Mouse (Mus musculus) cerebellum, postnatal 36 days (tissue): ENCODE results near the gene Riiad1.

Source experiments
- DNase-seq, 2 experiments: peaks; one replicate each; pipeline ENCODE4 v3.0.0; 2021 to 2022; ENCODE audit warnings: mixed read lengths in 2 of 2

Gene Riiad1

DNA sequence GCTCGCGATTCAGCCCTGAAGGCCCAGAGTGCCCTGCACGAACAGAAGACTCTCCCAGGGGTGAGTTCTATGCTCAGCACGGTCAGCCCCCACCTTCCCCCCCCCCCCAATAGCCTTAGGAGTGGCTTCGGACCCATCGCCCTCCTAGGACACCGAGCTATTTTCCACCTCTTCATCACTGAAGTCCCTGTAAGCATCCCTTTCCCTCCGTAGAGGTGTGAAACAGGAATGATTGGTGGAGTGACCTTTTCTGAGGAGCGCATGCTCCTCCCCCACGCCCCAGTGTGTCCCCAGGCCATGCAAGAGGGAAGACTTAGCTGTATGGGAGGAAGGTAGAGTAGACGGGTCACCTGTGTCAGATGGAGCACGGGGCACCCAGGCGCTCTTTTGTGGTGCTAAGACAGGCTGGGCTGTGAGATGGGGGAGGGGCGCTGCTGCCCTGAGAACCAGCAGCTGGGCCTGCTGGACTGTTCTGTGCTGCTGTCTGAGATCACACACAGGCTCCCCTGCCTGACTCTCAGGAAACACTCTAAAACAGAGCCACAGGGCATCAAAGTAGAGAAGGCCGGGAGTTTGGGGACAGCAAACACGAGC lies at the start of gene Riiad1:
Gene Riiad1 (minus strand): TSS at position 51 of the 594 bp plus-strand sequence.
- no peak for DNase-seq

DNA sequence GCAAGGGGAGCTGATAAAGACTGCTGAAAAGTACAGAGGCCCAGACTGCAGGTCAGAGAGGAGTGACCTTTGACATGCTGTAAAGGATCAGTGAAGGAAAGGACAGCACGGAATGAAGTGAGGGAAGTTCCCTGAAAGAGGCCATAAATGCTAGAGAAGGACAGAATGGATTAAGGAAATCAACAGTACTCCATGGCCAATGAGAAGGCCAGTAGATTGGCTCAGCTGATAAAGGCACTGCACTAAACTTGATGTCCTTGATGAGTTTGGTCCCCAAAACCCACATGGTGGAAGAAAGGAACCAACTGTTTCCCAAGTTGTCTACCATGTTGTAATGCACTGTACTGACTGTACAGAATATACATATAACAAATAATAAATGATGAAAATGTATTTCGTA lies 46.6 kb upstream of the Riiad1 start:
- no peak for DNase-seq

DNA sequence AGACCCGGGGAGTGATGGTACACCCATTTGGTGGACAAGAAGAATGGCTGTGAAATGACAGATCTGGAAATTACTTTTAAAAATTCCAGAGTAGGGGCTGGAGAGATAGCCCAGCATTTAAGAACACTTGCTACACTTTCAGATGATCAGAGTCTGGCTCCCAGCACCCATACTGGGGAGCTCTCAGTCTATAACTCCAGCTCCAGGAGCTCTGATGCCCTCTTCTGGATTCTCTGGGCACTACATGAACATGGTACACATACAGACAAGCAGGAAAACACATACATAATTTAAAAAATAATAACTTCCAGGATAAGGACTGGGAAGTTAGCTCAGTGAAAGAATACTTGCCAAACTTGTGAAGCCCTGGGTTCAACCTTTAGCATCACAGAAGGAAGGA lies 26.5 kb upstream of the Riiad1 start:
- no peak for DNase-seq

DNA sequence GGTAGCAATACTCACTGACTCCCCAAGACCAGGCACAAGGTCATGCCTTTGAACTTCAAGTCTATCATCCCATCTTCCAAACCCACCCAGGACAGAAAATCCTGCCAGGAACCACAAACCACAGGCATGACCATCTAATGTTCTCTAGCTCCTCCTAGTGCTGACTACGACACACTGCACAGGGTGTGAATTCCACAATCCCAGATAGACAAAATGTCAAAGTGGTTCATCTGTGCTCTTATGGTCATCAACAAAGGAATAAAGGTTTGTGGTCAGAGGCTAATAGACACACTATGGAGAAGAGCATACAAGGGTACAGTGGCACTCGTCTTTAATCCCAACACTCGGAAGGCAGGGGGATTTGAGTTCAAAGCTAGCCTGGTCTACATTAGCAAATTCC lies 22.1 kb upstream of the Riiad1 start:
- DNase-seq: peak in 1 of 2 experiments; percentile 42

DNA sequence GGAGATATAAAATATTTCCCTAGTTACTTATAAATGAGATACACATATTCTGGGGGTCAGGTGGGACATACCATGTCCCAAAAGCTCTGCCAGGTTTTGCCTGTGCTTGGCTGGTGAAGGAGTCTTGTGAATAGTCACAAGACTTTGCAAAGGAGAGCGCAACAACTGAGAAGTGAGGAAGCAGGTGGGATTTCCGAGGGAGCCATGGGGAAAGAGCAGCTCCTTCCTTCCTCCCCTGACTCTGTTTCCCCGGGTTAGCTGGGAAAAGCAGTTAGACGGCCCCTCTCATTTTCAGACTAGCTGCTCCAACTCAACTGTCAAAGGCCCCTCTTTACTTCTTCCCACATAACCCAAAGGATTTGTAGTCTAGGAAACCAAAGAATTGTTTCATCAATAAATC lies 17.0 kb upstream of the Riiad1 start:
- DNase-seq: no peak

DNA sequence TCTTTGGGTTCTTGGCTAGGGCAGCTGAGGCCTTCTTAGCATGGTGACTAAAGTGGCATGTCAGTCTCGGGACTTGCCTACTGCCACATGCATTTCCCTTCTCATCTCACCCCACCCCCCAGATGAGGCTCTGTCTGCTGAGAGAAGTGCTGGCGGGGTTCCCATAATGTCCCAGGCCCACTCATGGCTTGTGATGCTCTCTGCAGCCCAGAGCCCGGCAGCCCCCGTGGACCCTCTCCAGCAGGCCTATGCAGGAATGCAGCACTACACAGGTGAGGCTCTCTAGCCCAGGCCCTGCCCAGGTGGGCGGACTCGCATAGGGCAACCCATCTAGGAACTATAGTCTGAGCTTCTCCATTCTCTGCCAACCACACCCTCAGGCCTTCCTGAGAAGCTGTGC lies 7.4 kb upstream of the Riiad1 start:
- DNase-seq: no peak

DNA sequence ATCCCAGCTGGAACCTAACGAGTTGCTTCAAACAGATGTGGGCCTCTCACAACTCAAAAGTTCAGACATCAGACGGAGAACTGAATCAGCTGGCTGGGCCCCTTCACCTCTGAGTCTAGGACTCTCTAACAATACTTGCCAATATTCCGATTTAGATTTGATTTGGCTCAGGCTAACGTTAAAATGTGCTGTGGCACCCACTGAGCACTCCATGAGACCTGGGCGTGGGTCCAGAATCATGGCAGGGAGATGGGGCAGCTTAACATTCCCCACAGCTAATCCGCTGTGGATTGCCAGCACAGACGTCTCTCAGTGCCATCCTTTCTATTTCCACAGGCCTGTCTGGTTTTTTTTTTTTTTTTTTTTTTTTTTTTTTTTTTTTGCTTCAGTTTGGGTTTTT lies 5.8 kb upstream of the Riiad1 start:
- DNase-seq: no peak

DNA sequence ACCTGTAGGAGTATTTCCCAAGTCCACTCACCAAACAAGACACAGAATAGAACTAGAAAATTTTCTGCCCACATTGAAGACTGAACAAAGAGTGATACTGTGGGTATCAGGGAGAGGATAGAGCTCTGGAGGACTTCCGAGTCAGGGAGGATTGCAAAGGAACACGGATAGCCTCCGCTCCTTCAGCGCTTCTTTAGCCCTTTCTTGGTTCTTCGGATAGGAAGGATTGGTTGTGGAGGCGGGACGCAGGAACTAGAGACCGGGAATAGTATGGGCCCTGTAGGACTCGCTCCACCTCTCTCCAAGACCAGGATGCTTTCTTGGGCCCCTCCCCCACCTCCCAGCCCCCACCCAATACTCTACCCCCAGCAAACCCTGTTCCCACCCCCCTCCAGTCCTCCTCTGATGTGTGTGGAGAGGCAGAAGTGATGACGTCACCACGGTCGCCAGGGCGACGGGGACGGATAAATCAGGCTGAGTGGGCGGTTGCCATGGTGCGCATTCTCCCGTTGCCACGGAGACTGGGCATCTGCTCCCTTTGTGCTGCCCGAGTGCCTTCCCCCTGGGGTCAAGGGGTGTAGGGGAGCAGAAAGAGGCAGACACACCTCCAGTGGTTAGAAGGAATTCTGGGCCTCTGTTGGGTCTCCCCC lies 3.8 kb upstream of the Riiad1 start:
- peak; percentile 75 to 76 for DNase-seq

DNA sequence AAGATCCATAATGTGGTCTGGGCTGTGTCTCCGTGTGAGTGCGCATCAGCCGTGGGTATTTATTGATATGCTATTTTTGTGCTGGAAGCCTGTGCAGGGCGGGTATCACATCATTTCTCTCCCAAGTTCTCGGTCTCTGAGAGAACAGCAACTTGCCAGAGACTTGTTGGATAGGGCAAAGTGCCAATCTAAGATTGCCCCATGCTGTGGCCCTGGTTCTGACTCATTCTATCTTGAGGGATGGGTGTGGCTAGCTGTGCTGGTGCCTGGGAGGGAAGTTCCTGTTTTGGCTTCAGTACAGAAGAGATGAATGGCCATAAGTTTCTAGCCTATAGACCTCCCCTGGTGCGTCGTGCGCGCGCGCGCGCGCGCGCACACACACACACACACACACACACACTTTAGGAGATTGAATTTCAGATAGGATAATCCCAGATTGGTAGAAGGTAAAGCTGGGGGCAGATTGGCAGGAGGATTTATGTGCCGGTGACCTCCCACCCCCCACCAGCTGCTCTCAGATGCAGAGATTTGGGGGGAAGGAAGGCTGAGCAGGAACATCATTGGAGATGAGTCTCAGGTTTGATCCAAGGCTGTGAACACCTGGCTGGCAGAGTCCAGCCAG lies 2.7 kb upstream of the Riiad1 start:
- peak; percentile 40 to 50 for DNase-seq

DNA sequence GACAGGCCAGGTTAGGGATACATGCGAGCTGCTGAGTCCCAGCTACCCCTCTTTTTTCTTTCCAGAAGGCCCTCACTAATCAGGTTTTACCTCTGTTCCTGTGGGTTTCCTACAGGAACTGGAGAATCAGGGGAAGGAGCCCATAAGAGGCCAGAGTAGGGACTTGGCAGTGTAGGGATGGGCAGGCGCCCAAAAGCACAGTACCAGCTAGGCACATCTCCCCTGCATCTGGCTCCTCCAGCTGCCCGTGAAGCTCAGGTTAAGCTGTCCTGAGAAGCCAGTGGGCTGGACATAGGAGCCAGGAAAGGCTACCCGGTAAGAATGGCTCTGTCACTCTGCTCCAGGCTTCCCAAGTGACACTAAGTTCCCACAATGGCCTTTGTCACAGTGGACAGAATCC lies 1.3 kb upstream of the Riiad1 start:
- no peak for DNase-seq

DNA sequence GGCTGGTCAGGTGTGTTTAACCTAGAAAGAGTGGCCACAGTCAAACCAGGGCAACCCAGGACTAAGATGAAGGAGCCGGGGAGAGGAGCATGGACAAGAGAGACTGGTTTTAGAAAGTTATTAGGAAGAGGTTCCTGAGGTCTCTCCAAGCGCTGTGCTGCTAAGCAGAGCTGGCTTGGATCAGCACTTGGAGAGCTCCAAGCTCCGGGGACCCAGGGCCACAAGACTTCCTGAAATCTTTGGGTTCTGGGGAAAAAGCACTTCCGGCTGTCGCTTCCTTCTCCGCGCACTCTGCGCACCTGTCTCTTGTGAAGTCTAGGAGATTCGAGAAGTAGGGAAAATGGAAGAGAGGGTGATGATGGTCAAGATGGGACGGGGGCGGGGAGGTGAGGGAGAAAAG lies 577 bp downstream of the Riiad1 start:
- DNase-seq: no peak

DNA sequence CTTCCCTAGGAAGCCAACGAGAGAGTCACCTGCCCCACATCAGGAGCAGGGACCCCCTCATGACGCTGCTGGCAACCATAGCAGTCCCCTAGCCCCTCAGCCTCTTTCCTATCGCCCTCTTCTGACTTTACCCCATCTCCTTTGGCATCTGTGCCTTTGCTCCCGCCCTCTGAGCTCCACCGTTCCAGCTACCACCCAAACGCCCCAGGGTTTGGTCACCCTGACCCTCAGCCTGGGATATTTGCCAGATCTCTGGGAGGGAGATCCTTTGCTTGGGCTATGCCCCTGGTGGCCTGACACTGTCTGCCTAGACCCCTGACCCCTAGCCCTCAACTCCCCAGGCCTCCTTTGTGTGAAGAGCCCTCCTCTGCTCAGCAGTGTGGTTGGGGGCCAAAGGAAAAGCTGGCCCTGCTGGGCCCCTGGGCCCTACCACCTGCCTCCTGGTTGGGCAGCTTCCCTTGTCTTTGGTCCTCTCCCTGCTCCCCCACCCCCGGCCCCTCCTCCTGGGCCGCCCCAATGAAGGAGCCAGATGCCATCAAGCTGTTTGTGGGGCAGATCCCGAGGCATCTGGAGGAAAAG lies 1.5 kb downstream of the Riiad1 start:
- no peak for DNase-seq

DNA sequence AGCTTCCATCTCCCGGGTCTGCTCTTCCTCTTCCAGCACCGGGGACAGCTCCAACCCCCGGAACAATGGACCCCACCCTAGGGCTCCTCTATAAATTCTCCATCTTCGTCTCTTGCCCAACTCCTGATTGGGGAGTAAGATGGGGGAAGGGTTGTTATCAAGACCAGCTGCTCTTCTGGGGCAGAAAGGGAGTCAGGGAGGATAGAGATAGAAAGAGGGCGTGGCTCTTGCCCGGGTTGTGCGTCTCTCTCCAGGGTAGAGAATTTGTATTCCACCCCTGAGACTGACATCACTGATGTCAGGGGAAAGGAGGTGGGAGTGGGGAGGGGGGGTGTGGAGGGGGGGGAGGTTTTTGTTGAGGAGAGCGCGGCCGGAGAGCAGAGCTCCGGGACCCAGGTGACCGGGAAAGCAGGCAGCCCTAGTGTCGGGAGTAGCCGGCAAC lies 2.1 kb downstream of the Riiad1 start, which contains the start of gene Celf3:
Gene Celf3 (plus strand): TSS at position 315 of the 442 bp plus-strand sequence.
- DNase-seq: peak; percentile 80

DNA sequence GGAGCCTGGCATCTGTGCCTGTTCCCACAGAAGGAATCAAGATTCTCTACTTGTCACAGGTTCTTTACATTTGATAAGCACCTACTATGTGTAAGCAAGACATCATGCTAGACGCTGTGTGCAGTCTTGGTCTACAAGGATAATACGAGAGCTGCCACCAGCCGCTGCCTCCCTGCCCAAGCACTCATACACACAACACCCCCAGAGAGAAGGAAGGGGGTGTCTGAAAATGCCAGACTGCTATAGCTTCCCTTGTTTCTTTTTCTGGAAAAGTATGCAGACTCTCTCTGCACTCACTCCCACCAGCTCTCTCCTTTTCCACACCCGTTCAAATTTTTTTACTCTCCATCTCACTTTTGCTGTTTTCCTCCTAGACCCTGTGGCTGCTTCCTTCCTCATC lies 2.7 kb downstream of the Riiad1 start:
- DNase-seq: peak in 1 of 2 experiments; percentile 37

DNA sequence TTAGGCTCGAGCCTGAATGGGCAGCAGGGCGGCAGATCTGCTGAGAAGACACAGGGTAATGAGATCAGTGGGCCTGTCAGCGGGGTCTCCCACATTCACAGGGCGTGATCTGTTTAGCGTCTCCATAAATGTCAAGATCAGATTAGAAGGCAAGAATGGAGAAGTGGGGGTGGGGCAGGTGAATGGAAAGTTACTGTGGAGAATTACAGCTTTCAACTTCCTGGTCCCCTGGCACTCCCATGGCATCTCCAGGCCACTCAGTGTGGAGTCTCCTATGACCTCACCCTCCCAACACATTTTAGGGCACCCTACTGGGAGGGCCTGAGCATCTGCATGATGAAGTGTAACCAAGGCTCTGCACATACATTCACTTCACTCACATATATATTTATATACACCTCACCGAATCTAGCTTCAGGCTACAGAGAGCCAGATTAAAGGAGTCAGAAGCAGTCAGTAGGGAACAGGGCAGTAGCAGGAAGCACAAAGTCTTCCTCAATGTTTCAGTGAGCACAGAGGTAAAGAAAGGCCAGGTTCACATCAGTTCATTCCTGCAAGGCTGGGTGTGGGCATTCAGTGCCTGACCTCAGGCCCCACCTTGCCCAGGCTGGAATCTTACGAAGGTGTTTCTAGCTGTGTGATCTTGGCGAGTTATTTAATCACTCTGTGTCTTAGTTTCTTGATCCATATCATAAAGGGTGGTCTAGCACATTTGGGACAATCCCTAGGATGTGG lies 3.7 kb downstream of the Riiad1 start:
- DNase-seq: no peak

DNA sequence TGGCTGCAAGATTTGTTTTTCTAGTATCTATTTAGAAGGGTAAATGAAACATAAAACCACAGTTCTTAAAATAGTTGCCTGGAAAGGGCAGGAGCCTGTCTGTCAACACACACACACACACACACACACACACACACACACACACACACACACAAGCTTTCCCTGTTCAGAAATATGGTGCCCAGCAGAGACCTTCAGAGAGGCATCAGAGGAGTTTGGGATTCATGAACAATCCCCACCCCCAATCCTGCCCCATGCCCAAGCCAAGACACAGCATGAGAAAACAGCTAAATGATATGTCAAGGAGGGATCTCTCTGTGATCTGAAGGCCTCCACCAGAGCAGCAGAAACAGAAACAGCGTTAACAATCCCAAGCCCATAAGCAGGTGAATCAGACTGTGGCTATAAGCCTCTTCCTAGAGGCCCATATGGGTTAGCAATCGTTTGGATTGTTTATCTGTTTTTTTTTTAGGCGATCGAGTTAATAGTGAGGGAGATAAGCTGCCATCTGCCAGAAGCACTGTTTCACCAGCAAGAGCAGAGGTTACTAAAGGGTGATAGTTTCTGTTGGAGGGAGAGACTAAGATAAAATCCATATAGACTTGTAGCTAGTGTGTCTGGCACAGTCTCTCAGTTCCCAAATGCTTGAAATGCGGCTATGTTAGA lies 6.4 kb downstream of the Riiad1 start:
- DNase-seq: no peak

DNA sequence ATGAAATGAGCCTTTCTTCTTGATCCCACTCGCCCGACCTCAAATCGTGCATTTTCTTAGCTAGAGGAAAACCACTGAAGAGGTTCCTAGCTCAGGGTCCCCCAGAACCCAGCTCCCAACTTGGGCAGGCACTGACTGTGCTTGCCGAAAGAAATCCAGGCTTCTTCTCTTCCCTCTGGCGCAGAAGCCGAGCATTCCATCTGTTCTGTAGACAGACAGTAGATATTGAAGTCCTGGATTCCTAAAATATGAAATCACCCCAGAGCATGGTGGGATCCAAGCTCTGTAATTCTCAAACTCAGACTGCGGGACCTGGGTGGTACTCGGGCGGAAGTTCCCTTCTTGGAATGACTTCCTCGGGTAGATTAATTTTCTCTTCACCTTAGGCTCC lies 7.0 kb downstream of the Riiad1 start:
- DNase-seq: no peak

DNA sequence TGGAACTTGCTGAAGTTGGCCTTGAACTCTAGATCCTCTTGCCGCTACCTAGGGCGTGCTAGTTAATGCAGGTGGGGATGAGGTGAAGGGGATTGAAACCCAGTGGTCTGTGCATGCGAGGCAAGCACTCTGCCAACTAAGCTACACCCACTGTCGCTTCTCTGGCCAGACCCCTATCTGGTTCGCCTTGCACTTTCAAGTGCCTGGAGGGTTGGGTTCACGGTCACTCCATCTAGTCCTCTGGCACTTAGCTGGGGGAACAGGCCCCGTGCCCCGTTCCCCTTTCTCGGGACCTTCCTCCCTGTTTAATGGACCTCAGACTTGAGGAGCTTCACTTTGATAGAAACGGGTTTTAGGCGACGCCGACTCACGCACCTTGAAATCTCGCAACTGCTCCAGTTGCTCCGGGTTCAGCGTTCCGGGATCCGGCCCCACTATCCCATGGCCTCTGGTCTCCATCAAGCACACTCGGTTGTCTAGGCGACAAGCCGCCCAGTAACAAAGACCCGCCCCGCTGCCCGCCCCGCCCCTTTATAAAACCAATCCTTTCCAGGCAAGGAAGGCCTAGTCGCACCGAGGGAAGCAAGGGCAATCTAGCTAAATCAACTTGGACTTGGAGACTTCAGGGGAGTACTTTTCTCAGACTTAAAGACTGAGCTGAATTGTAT lies 7.6 kb downstream of the Riiad1 start:
- DNase-seq: no peak

DNA sequence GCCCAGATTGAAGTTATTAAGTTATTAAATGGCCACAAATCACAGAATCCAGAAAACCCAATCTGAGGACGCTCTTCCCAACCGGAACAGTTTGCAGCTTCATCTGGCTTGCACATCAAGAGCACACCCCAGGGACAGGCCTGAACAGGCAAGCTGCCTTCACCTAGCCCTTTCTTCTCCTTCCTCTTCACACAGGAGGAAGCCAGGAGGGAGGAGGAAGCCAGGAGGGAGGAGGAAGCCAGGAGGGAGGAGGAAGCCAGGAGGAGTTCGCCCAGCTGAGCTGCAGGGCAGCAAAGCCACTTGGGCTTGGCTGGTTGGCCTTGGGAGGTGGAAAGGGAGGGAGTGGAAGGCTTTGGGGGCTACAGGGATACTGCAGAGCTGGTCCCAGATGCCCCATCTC lies 11.2 kb downstream of the Riiad1 start:
- DNase-seq: no peak

DNA sequence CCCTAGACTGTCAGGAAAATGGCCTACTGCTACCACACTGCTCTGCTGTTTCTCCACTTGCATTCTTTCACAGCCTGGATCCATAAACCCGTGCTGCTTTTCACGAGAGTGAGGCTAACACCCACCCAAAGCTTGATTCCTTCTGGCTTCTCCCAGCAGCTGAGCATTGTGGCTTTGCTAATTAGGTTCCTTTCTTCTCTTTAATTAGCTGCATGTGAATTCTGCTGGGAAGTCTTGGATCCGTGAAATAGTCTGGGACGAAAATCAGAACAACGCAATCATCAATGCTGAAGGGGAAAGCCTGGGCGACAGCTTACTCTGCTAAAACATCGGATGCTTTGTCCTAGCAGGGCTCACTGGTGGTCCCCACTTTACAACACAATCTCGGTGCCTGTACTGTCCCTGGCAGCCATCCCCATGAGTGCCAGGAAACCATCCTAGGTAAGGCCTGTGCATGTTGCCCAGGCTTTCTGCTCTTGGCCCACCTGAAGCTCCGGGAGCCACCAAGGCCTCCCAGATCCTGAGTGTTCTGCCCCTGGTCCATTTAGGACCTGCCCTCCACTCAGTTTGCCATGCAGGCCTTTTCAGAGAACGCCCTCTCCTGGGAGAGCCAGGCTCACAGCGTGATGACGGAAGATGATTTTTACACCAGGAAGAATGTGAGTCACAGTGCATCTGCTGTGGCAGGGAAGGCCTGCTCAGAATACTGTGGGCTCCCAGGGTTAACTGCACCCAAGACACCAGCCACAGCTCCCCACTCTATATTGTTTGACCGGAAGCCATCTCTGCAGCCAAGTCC lies 14.3 kb downstream of the Riiad1 start:
- no peak for DNase-seq

DNA sequence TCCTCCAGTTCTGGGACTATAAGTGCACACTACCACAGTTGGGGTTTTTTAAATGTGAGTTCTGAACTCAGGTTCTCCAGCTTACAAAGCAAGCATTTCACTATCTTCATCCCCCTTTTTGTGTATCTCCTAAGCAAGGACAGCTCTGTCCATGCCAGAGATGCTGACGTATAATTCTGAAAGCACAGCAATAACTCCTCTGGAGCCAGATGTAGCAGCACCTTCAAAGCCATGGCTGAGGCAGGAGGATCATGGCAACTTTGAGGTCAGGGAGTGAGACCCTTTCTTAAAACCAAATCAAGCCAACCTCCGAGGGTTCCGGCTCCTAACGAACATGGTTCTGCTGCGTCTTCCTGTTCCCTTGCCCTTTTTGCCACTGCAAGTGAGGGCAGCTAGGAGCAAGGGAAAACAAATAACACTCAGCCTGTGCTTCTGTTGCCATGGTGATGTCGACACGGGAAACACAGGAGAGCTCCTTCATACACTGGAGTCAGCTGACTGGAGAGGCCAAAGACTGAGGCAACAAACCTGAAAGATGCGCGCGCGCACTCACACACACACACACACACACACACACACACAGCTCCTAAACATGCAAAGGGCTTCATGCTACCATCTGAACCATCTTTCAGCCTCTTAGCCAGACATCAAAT lies 16.1 kb downstream of the Riiad1 start:
- DNase-seq: no peak
